Mouse (Mus musculus) CH12.LX (cell line): ENCODE measurements around the gene Arhgef25. TPM values are rescaled to one million over a fixed set of nuclear protein-coding genes. Genes with fewer than 3 reads are reported as not detected.

ENCODE experiments used
- DNase-seq: peaks from one replicate; pipeline ENCODE4 v3.0.0-alpha.2; 2013; ENCODE audit errors: extremely low read depth
- H3K27ac ChIP-seq: 2 replicates; pipeline ENCODE4 v1.5.1; 2012; ENCODE audit warnings: low read depth, mild to moderate bottlenecking, control low read depth, moderate library complexity; ENCODE audit not compliant: insufficient read depth
- H3K27me3 ChIP-seq: replicated peaks from 2 replicates; pipeline ENCODE3; 2012; ENCODE audit warnings: inconsistent platforms
- H3K36me3 ChIP-seq, 2 experiments: replicated peaks in 1 of 2; 2 replicates each; pipeline versions ENCODE3 to v1.6.1; 2012; ENCODE audit warnings: inconsistent platforms in 1 of 2, low read length in 1 of 2, mild to moderate bottlenecking in 1 of 2, mixed read lengths in 1 of 2, moderate library complexity in 1 of 2; ENCODE audit not compliant: control insufficient read depth in 1 of 2, insufficient read depth in 1 of 2
- H3K4me1 ChIP-seq, 2 experiments: 2 replicates each; pipeline ENCODE4 v1.6.1; 2012; ENCODE audit warnings: inconsistent platforms in 1 of 2, moderate library complexity in 1 of 2; ENCODE audit not compliant: insufficient read depth in 2 of 2, control insufficient read depth in 1 of 2
- H3K4me2 ChIP-seq: 2 replicates; pipeline ENCODE4 v1.6.1; 2012; ENCODE audit warnings: low read depth, mild to moderate bottlenecking, control low read depth; ENCODE audit not compliant: poor library complexity, insufficient read depth, severe bottlenecking
- H3K4me3 ChIP-seq, 3 experiments: fragments of 150-350 bp in 1 of 3; sonication (generic) in 1 of 3; replicated peaks in 1 of 3; 2 replicates each; pipeline versions ENCODE3 to v1.5.1; 2011 to 2012; ENCODE audit warnings: low read depth in 2 of 3, low read length in 2 of 3, mild to moderate bottlenecking in 2 of 3, moderate library complexity in 2 of 3, control low read depth in 1 of 3, improper control_type of control experiment in 1 of 3, inconsistent platforms in 1 of 3, mixed read lengths in 1 of 3; ENCODE audit not compliant: poor library complexity in 1 of 3
- H3K79me2 ChIP-seq: replicated peaks from 2 replicates; pipeline ENCODE4 v1.6.1; 2012; ENCODE audit warnings: mild to moderate bottlenecking, moderate library complexity; ENCODE audit not compliant: control insufficient read depth, poor library complexity, insufficient read depth, severe bottlenecking; ENCODE audit errors: extremely low read depth
- H3K9ac ChIP-seq: 2 replicates; pipeline ENCODE4 v1.6.1; 2012; ENCODE audit warnings: low read depth, mild to moderate bottlenecking, control low read depth, moderate library complexity; ENCODE audit not compliant: insufficient read depth
- H3K9me3 ChIP-seq: replicated peaks from 2 replicates; pipeline ENCODE3; 2012; ENCODE audit warnings: low read length, inconsistent platforms, mixed read lengths
- CHD1 ChIP-seq: IDR thresholded peaks from 2 replicates; pipeline ENCODE4 v1.6.1; 2012; ENCODE audit warnings: low read depth, low read length, improper control_type of control experiment, inconsistent platforms
- JUN ChIP-seq: IDR thresholded peaks from 2 replicates; pipeline ENCODE4 v1.6.1; 2011; ENCODE audit warnings: low read depth, mild to moderate bottlenecking, low read length, improper control_type of control experiment, moderate library complexity; ENCODE audit not compliant: insufficient read depth
- MAFK ChIP-seq: IDR thresholded peaks from 2 replicates; pipeline ENCODE4 v1.6.1; 2011; ENCODE audit warnings: low read length, improper control_type of control experiment; ENCODE audit not compliant: insufficient replicate concordance
- MAX ChIP-seq: IDR thresholded peaks from 2 replicates; pipeline ENCODE4 v1.6.1; 2011; ENCODE audit warnings: low read length, improper control_type of control experiment
- MAZ ChIP-seq: IDR thresholded peaks from 2 replicates; pipeline ENCODE4 v1.6.1; 2012; ENCODE audit warnings: low read depth, mild to moderate bottlenecking, inconsistent platforms, low read length, improper control_type of control experiment, moderate library complexity
- MEF2A ChIP-seq: IDR thresholded peaks from 2 replicates; pipeline ENCODE4 v1.6.1; 2014; ENCODE audit warnings: low read depth, mild to moderate bottlenecking, inconsistent platforms, low read length, improper control_type of control experiment, borderline replicate concordance
- MYC ChIP-seq: IDR thresholded peaks from 2 replicates; pipeline ENCODE4 v1.6.1; 2011; ENCODE audit warnings: low read depth, mild to moderate bottlenecking, improper control_type of control experiment, low read length
- NRF1 ChIP-seq: IDR thresholded peaks from 2 replicates; pipeline ENCODE4 v1.6.1; 2014; ENCODE audit warnings: low read depth, mild to moderate bottlenecking, inconsistent platforms, low read length, improper control_type of control experiment, moderate library complexity
- POLR2A ChIP-seq: IDR thresholded peaks from 2 replicates; pipeline ENCODE4 v1.6.1; 2011; ENCODE audit warnings: low read depth, mild to moderate bottlenecking, improper control_type of control experiment, low read length
- RAD21 ChIP-seq: IDR thresholded peaks from 2 replicates; pipeline ENCODE4 v1.6.1; 2011; ENCODE audit warnings: low read depth, mild to moderate bottlenecking, low read length, improper control_type of control experiment, moderate library complexity
- UBTF ChIP-seq: IDR thresholded peaks from 2 replicates; pipeline ENCODE4 v1.6.1; 2012; ENCODE audit warnings: low read depth, mild to moderate bottlenecking, inconsistent platforms, low read length, improper control_type of control experiment, moderate library complexity
- USF1 ChIP-seq: IDR thresholded peaks from 2 replicates; pipeline ENCODE4 v1.6.1; 2014; ENCODE audit warnings: low read depth, mild to moderate bottlenecking, inconsistent platforms, low read length, improper control_type of control experiment
- USF2 ChIP-seq: conservative IDR thresholded peaks from 2 replicates; pipeline ENCODE4 v1.6.1; 2011; ENCODE audit warnings: low read depth, low read length, improper control_type of control experiment
- dilution Hi-C: fragments of 300-500 bp; cut with MboI; formaldehyde crosslinking; loops from 2 replicates; pipeline ENCODE4 v1.14.3; 2020; ENCODE audit warnings: low sequenced_read_pairs; ENCODE audit not compliant: extremely low pct_unique_long_range_greater_than_20kb, extremely low pct_ligation_motif_present
- in situ Hi-C: fragments of 300-500 bp; cut with MboI; formaldehyde crosslinking; loops from 3 replicates; pipeline ENCODE4 v1.14.3; 2019; ENCODE audit warnings: low sequenced_read_pairs, low pct_ligation_motif_present, low pct_unique_long_range_greater_than_20kb, mixed read lengths
- polyA plus RNA-seq: library from polyadenylated mRNA; unstranded; fragments of >175 nt; gene quantifications from 2 replicates; pipeline ENCODE4 v1.2.1, GENCODE M21; 2012; ENCODE audit warnings: low read depth; ENCODE audit not compliant: insufficient read length
- total RNA-seq, 2 experiments: library from RNA; depleted of rRNA; stranded (reverse); fragments of 300-350 nt in 1 of 2; fragments of >200 nt in 1 of 2; gene quantifications; 2 replicates each; pipeline ENCODE4 v1.2.3; 2012 to 2014

Arhgef25 gene
- total and polyA plus RNA-seq, 3 experiments, result 3.3 to 8.7 (median 8.3) TPM

GRCm38 (mm10) chr10:127188079-127188453, 1.8 kb downstream of the Arhgef25 start:
- Histone ChIP-seq H3K36me3 (peaks cover 18 to 60% of the 10 kb centered on the region in 2 experiments), H3K27me3 (no peaks in the 10 kb centered on the region), H3K4me2 (peak overlapping the region; percentile 79), H3K4me3 (peak overlapping the region; percentile 45 to 76 (median 68)), H3K79me2 (no peaks in the 10 kb centered on the region)
- no peak for DNase-seq
- dilution Hi-C loops (no loop called here), in situ Hi-C loops (no loop called here)
- TF ChIP-seq RAD21 (no peak), CHD1 (no peak), MAX (no peak), JUN (no peak), MAFK (no peak), MYC (no peak), USF1 (no peak), USF2 (no peak), NRF1 (no peak), MAZ (no peak), POLR2A (no peak), MEF2A (no peak)
- TF ChIP-seq, all 38 proteins: peak for 0
- Histone ChIP-seq H3K9me3 (peaks cover 7% of the 10 kb centered on the region), H3K4me1 (peaks cover 0 to 20% of the 10 kb centered on the region in 2 experiments; a peak in 1 of 4 replicates), H3K27ac (no peak overlapping the region), H3K9ac (peak overlapping the region; percentile 79)

GRCm38 (mm10) chr10:127187371-127188078, 2.4 kb downstream of the Arhgef25 start:
- Histone ChIP-seq H3K4me2 (peak overlapping the region; percentile 79; the same call in 1 of the 2 replicates), H3K27me3 (no peaks in the 10 kb centered on the region), H3K9ac (no peak overlapping the region; the same call in 1 of the 2 replicates), H3K4me3 (peak overlapping the region in 2 of 3 experiments; percentile 45 to 68), H3K27ac (no peak overlapping the region), H3K4me1 (peaks cover 0 to 15% of the 10 kb centered on the region in 2 experiments; a peak in 1 of 4 replicates), H3K9me3 (peaks cover 7% of the 10 kb centered on the region), H3K79me2 (no peaks in the 10 kb centered on the region), H3K36me3 (peaks cover 13 to 59% of the 10 kb centered on the region in 2 experiments)
- DNase-seq, result no peak
- dilution Hi-C loops, result no loop called here
- in situ Hi-C loops, result no loop called here
- TF ChIP-seq POLR2A, result no peak
- no peak for TF ChIP-seq UBTF
- TF ChIP-seq MAX, result no peak
